Mouse (Mus musculus) forebrain, embryonic 11.5 days (tissue): ENCODE measurements at regions not wholly inside any gene's neighbourhood (a gene's known extent, or its start where the extent isn't known, plus 50 kb on each side); places are given as distances from the start of the nearest gene placed in this dataset.
A peak's percentile ranks its signal among the peaks of the same experiment; 100 is the strongest.

Source experiments
- ATAC-seq: fragments of 200-750 bp; cut with Nextera tagmentation; replicated peaks from 2 replicates; pipeline ENCODE4 v1.8.0; 2017; ENCODE audit warnings: moderate TSS enrichment; ENCODE audit not compliant: low FRiP score
- DNase-seq: peaks from one replicate; pipeline ENCODE4 v3.0.0-alpha.2; 2017; ENCODE audit warnings: low spot score
- H3K27ac ChIP-seq: fragments of 300-500 bp; sonication (generic); 2 replicates; pipeline ENCODE4 v1.5.1; 2014; ENCODE audit warnings: low read depth, low read length
- H3K27me3 ChIP-seq: fragments of 300-500 bp; sonication (generic); 2 replicates; pipeline ENCODE4 v1.6.1; 2014; ENCODE audit warnings: mild to moderate bottlenecking, low read length, mixed read lengths; ENCODE audit not compliant: control insufficient read depth, insufficient read depth
- H3K36me3 ChIP-seq: fragments of 300-500 bp; sonication (generic); 2 replicates; pipeline ENCODE4 v1.6.1; 2014; ENCODE audit warnings: mild to moderate bottlenecking, low read length, moderate library complexity, mixed read lengths; ENCODE audit not compliant: control insufficient read depth, insufficient read depth
- H3K4me1 ChIP-seq: fragments of 300-500 bp; sonication (generic); replicated peaks from 2 replicates; pipeline ENCODE4 v1.6.1; 2014; ENCODE audit warnings: low read length, mixed read lengths; ENCODE audit not compliant: control insufficient read depth, insufficient read depth
- H3K4me2 ChIP-seq: fragments of 300-500 bp; sonication (generic); 2 replicates; pipeline ENCODE4 v1.6.1; 2014; ENCODE audit warnings: low read depth, mild to moderate bottlenecking, low read length, moderate library complexity, mixed read lengths; ENCODE audit not compliant: severe bottlenecking
- H3K4me3 ChIP-seq: fragments of 300-500 bp; sonication (generic); 2 replicates; pipeline ENCODE4 v1.5.1; 2014; ENCODE audit warnings: low read depth, low read length
- H3K9ac ChIP-seq: fragments of 300-500 bp; sonication (generic); 2 replicates; pipeline ENCODE4 v1.6.1; 2014; ENCODE audit warnings: low read length
- H3K9me3 ChIP-seq: fragments of 300-500 bp; sonication (generic); 2 replicates; pipeline ENCODE4 v1.6.1; 2016; ENCODE audit warnings: low read length, mixed read lengths; ENCODE audit not compliant: control insufficient read depth
- whole genome bisulfite sequencing: fragments of 180-500 bp; shearing (Covaris S2); extraction: QIAGEN DNeasy Blood & Tissue Kit; methylation state at CpG from one replicate; pipeline ENCODE4 v1.1.7; 2014; 5-methylcytosine and 5-hydroxymethylcytosine counted together

- no peak overlapping the region for H3K4me2 ChIP-seq
- H3K27me3 ChIP-seq: peaks cover 85% of the 10 kb centered on the region
- no peaks in the 10 kb centered on the region for H3K36me3 ChIP-seq
- H3K4me3 ChIP-seq: no peak overlapping the region
- DNase-seq (no peak), ATAC-seq (no peak)
- no peaks in the 10 kb centered on the region for H3K9me3 ChIP-seq
- peaks cover 7% of the 10 kb centered on the region; the same call in 1 of the 2 replicates for H3K4me1 ChIP-seq
- no peak overlapping the region for H3K9ac ChIP-seq
- 54% methylated on average over 1 of the region's 1 CpGs for WGBS
- H3K27ac ChIP-seq: no peak overlapping the region
These were observed 125.0 kb downstream of the Nkx6-1 start for GRCm38 (mm10) chr5:101539818-101540217.

GRCm38 (mm10) chr5:101539254-101539549 is 125.6 kb downstream of the Nkx6-1 start:
- H3K4me1 ChIP-seq: peaks cover 7% of the 10 kb centered on the region; the same call in 1 of the 2 replicates
- no peak for ATAC-seq
- no peaks in the 10 kb centered on the region for H3K9me3 ChIP-seq
- no peak overlapping the region for H3K9ac ChIP-seq
- peaks cover 86% of the 10 kb centered on the region for H3K27me3 ChIP-seq
- H3K4me3 ChIP-seq: no peak overlapping the region
- DNase-seq: no peak
- no peak overlapping the region for H3K27ac ChIP-seq
- no peaks in the 10 kb centered on the region for H3K36me3 ChIP-seq
- 1% methylated on average over 10 of the region's 10 CpGs for WGBS
- no peak overlapping the region for H3K4me2 ChIP-seq

GRCm38 (mm10) chr5:101538410-101539253 is 126.2 kb downstream of the Nkx6-1 start:
- Histone ChIP-seq H3K36me3 (no peaks in the 10 kb centered on the region), H3K4me2 (peak overlapping the region; percentile 34; the same call in 1 of the 2 replicates), H3K9ac (no peak overlapping the region), H3K4me1 (peaks cover 7% of the 10 kb centered on the region; the same call in 1 of the 2 replicates), H3K4me3 (no peak overlapping the region), H3K27ac (no peak overlapping the region), H3K27me3 (peaks cover 86% of the 10 kb centered on the region), H3K9me3 (no peaks in the 10 kb centered on the region)
- WGBS: 2% methylated on average over 24 of the region's 24 CpGs
- DNase-seq (no peak), ATAC-seq (peak; percentile 16; the same call in 1 of the 2 replicates)

- DNase-seq: peak; percentile 65
- Histone ChIP-seq H3K4me2 (peak overlapping the region; percentile 34), H3K27me3 (peaks cover 87% of the 10 kb centered on the region), H3K4me3 (no peak overlapping the region), H3K27ac (no peak overlapping the region), H3K9ac (no peak overlapping the region), H3K36me3 (no peaks in the 10 kb centered on the region), H3K9me3 (no peaks in the 10 kb centered on the region), H3K4me1 (peaks cover 7% of the 10 kb centered on the region; the same call in 1 of the 2 replicates)
- under 1% methylated on average over 23 of the region's 23 CpGs for WGBS
- ATAC-seq: peak; percentile 84
These were observed 127.0 kb downstream of the Nkx6-1 start for GRCm38 (mm10) chr5:101537518-101538380.

- peaks cover 86% of the 10 kb centered on the region for H3K27me3 ChIP-seq
- ATAC-seq: no peak
- no peak overlapping the region for H3K27ac ChIP-seq
- no peak overlapping the region for H3K4me2 ChIP-seq
- 58% methylated on average over 5 of the region's 5 CpGs for WGBS
- no peak for DNase-seq
- no peaks in the 10 kb centered on the region; the same call in 1 of the 2 replicates for H3K9me3 ChIP-seq
- no peak overlapping the region for H3K9ac ChIP-seq
- H3K36me3 ChIP-seq: no peaks in the 10 kb centered on the region
- H3K4me3 ChIP-seq: no peak overlapping the region
- H3K4me1 ChIP-seq: peaks cover 7% of the 10 kb centered on the region; the same call in 1 of the 2 replicates
These were observed 129.3 kb downstream of the Nkx6-1 start for GRCm38 (mm10) chr5:101535451-101535850.

GRCm38 (mm10) chr5:101525346-101525745 is 139.4 kb downstream of the Nkx6-1 start:
- Histone ChIP-seq H3K4me2 (no peak overlapping the region), H3K4me1 (peaks cover 2% of the 10 kb centered on the region; the same call in 1 of the 2 replicates), H3K36me3 (no peaks in the 10 kb centered on the region), H3K9me3 (no peaks in the 10 kb centered on the region), H3K27ac (no peak overlapping the region), H3K4me3 (no peak overlapping the region), H3K9ac (no peak overlapping the region), H3K27me3 (peaks cover 99% of the 10 kb centered on the region)
- ATAC-seq (no peak), DNase-seq (no peak)
- whole genome bisulfite sequencing: 51% methylated on average over 5 of the region's 5 CpGs

- DNase-seq (no peak), ATAC-seq (no peak)
- no peaks in the 10 kb centered on the region for H3K9me3 ChIP-seq
- no peak overlapping the region for H3K9ac ChIP-seq
- WGBS: under 1% methylated on average over 4 of the region's 4 CpGs
- no peaks in the 10 kb centered on the region for H3K36me3 ChIP-seq
- no peak overlapping the region for H3K4me2 ChIP-seq
- H3K27me3 ChIP-seq: peaks cover 96% of the 10 kb centered on the region
- peaks cover 2% of the 10 kb centered on the region; the same call in 1 of the 2 replicates for H3K4me1 ChIP-seq
- no peak overlapping the region for H3K27ac ChIP-seq
- no peak overlapping the region for H3K4me3 ChIP-seq
These were observed 140.1 kb downstream of the Nkx6-1 start for GRCm38 (mm10) chr5:101524670-101525069.

- H3K36me3 ChIP-seq: no peaks in the 10 kb centered on the region
- H3K4me1 ChIP-seq: peaks cover 8% of the 10 kb centered on the region; the same call in 1 of the 2 replicates
- H3K27me3 ChIP-seq: peaks cover 94% of the 10 kb centered on the region
- no peak overlapping the region for H3K9ac ChIP-seq
- no peak overlapping the region for H3K27ac ChIP-seq
- H3K9me3 ChIP-seq: no peaks in the 10 kb centered on the region
- H3K4me2 ChIP-seq: no peak overlapping the region
- DNase-seq (no peak), ATAC-seq (peak; percentile 34)
- 5% methylated on average over 7 of the region's 7 CpGs for WGBS
- no peak overlapping the region for H3K4me3 ChIP-seq
These were observed 140.9 kb downstream of the Nkx6-1 start for GRCm38 (mm10) chr5:101523902-101524301.
